Mouse (Mus musculus) cortical plate, adult 2 months (tissue): ENCODE measurements around the gene Dab1.

Experiments used
- CTCF ChIP-seq: fragments of 200-500 bp; IDR thresholded peaks from 2 replicates; pipeline ENCODE4 v1.5.1; 2011; ENCODE audit warnings: mild to moderate bottlenecking, control low read depth, low read length; ENCODE audit not compliant: insufficient read depth; ENCODE audit errors: extremely low read depth
- POLR2A ChIP-seq: fragments of 200-500 bp; IDR thresholded peaks from 2 replicates; pipeline ENCODE4 v1.6.1; 2011; ENCODE audit warnings: mild to moderate bottlenecking, low read length, control low read depth; ENCODE audit not compliant: insufficient read depth; ENCODE audit errors: extremely low read depth

DNA sequence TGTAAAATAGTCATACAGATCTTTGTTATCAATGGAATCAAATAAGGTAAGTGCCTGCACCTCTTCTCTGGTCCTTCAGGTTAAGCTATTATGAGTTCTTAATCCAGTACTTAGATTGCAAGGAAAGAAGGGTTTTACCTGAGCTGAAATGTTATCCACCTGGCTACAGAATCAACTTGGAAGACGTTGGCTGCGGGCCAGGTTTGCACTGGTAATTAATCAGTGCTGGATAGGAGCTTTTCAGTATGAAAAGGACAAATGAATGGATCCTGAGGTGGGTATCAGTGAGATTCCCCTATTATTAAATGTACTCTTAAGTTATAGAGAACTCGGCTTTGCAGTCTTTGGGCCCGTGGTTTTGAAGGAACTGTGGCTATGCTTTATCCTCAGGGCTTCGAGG lies 896.5 kb downstream of the Dab1 start:
- TF ChIP-seq CTCF (no peak), POLR2A (no peak)
